Comparison of ENCODE assay signal across 9 mouse cellular contexts in the genomic region with DNA sequence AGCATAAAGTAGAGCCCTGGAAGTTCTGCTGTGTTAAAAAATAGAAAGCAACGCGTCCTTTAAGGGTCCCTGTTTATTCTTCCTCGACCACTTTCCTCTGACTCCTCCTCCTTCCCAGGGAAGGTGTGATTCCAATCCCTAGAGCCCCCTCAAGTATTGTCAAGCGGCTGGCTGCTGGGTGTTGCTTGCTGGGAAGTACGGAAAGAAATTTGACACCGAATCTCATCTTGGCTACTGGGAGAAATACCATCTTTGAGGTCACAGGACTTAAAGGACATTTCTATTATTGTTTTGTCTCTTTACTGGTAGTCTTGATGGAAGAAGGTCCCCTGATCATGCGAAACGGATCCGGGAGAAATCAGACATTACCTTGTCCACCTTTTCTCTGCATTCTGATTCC. TPM values are rescaled to one million over a fixed set of nuclear protein-coding genes. Genes with fewer than 3 reads are reported as not detected.
DNase-seq lines count a peak whose midpoint lies in the region; ATAC-seq and TF ChIP-seq lines count a peak whose summit lies in the region.
"Had no signal": no experiment of that assay in that cellular context is flagged by ENCODE, and none has a peak within 500 bp of the region (broad histone marks: within the 10 kb centered on the region; RNA-seq: fewer than 3 reads in every experiment).

A gene (plus strand): TSS at position 156 of the 400 bp plus-strand sequence.

- no peak for TF ChIP-seq CTCF in forebrain, postnatal 0 days (IDR thresholded peaks at IDR 0.05; ENCODE audit: low read depth)
- no peak for TF ChIP-seq CTCF in liver, postnatal 0 days (IDR thresholded peaks at IDR 0.05; ENCODE audit: low read depth)
- TF ChIP-seq CTCF in cerebellum, adult 2 months (IDR thresholded peaks at IDR 0.05; ENCODE audit: borderline replicate concordance, insufficient read depth, low read depth, low read length), result no peak

- peak; percentile 76 for DNase-seq in heart, adult 11 months
- DNase-seq in heart, postnatal 25 days (ENCODE audit: low spot score), result no peak
- peak; percentile 40 for DNase-seq in adrenal gland, adult 2 months
- no peak for DNase-seq in forebrain, postnatal 0 days
- no peak for DNase-seq in liver, postnatal 0 days
- no peak for DNase-seq in cerebellum, adult 2 months
- no peak for DNase-seq in cerebellum, postnatal 36 days
- no peak for DNase-seq in urinary bladder, postnatal 4 days (ENCODE audit: low spot score in 2 of 2)

- H3K4me1 ChIP-seq in forebrain, postnatal 0 days (ENCODE audit: insufficient read depth), result peaks cover 4% of the 10 kb centered on the region; the same call in 1 of the 2 replicates
- H3K4me1 ChIP-seq in liver, postnatal 0 days (ENCODE audit: insufficient read depth), result peaks cover 3% of the 10 kb centered on the region; the same call in 1 of the 2 replicates
- no peaks in the 10 kb centered on the region for H3K4me1 ChIP-seq in cerebellum, adult 2 months (ENCODE audit: control insufficient read depth, insufficient read depth, low read length)

- peak within 1 kb of the TSS; percentile 43 for H3K4me3 ChIP-seq in forebrain, postnatal 0 days (ENCODE audit: low read depth, low read length)
- H3K4me3 ChIP-seq in liver, postnatal 0 days (ENCODE audit: low read depth, low read length), result peak within 1 kb of the TSS; percentile 53
- H3K4me3 ChIP-seq in cerebellum, adult 2 months (replicated peaks; ENCODE audit: insufficient read depth, low read depth, low read length), result no peak within 1 kb of the TSS

- TF ChIP-seq EP300 in liver, postnatal 0 days (IDR thresholded peaks at IDR 0.05; ENCODE audit: low read depth), result no peak

- peak within 1 kb of the TSS; percentile 70 for H3K4me2 ChIP-seq in forebrain, postnatal 0 days (ENCODE audit: low read depth)
- peak within 1 kb of the TSS; percentile 76 for H3K4me2 ChIP-seq in liver, postnatal 0 days (ENCODE audit: low read depth, low read length)

- ATAC-seq in forebrain, postnatal 0 days, result no peak
- ATAC-seq in liver, postnatal 0 days, result no peak

- TF ChIP-seq POLR2A in cerebellum, adult 2 months (IDR thresholded peaks at IDR 0.05; ENCODE audit: borderline replicate concordance, insufficient read depth, low read length), result no peak

- WGBS in forebrain, postnatal 0 days, result 6% methylated on average over 9 of the region's 9 CpGs
- 21% methylated on average over 9 of the region's 9 CpGs for WGBS in liver, postnatal 0 days (ENCODE audit: insufficient replicate concordance)
- 8% methylated on average over 9 of the region's 9 CpGs for WGBS in cerebellum, adult 2 months

- H3K9ac ChIP-seq in forebrain, postnatal 0 days, result peak within 1 kb of the TSS; percentile 37
- H3K9ac ChIP-seq in liver, postnatal 0 days (replicated peaks), result peak within 1 kb of the TSS; percentile 49; the same call in 1 of the 2 replicates

- H3K9me3 ChIP-seq in forebrain, postnatal 0 days (ENCODE audit: low read length), result no peaks in the 10 kb centered on the region
- H3K9me3 ChIP-seq in liver, postnatal 0 days (ENCODE audit: low read length), result no peaks in the 10 kb centered on the region

- no peak within 1 kb of the TSS for H3K27ac ChIP-seq in forebrain, postnatal 0 days (ENCODE audit: low read depth, low read length)
- 0 out of 2 replicates have a peak within 1 kb of the TSS, but pooled peaks have one; percentile 22 for H3K27ac ChIP-seq in liver, postnatal 0 days (ENCODE audit: low read depth)
- H3K27ac ChIP-seq in cerebellum, adult 2 months (ENCODE audit: insufficient read depth, low read length), result no peak within 1 kb of the TSS

- no peaks in the 10 kb centered on the region for H3K36me3 ChIP-seq in forebrain, postnatal 0 days (ENCODE audit: insufficient read depth)
- H3K36me3 ChIP-seq in liver, postnatal 0 days (replicated peaks; ENCODE audit: insufficient read depth, low read length), result no peaks in the 10 kb centered on the region

- intact Hi-C loops in heart, postnatal 25 days (cut with DNase I), result no loop called here

- no peaks in the 10 kb centered on the region for H3K27me3 ChIP-seq in forebrain, postnatal 0 days (ENCODE audit: insufficient read depth, low read length)
- 0 out of 2 replicates have a peak, but pooled peaks cover 2% of the 10 kb centered on the region for H3K27me3 ChIP-seq in liver, postnatal 0 days (ENCODE audit: insufficient read depth, low read length)
- no peaks in the 10 kb centered on the region; the same call in 1 of the 2 replicates for H3K27me3 ChIP-seq in cerebellum, adult 2 months (ENCODE audit: control insufficient read depth, insufficient read depth, low read length)

RNA-seq across cellular contexts. Expression of the gene that starts here (rescaled TPM):
- 1 to 10 TPM; 1.7 to 1.9 TPM for total RNA-seq in heart, postnatal 25 days (2021)
- total RNA-seq in adrenal gland, adult 2 months (2021), result 100 to 1,000 TPM in 1 of 2 experiments, 10 to 100 TPM in 1; 72.2 to 316 TPM
- 9.4 and 21.1 TPM in 2 replicates for polyA plus RNA-seq in adrenal gland, adult 2 months (2012; rRNA removed)
- total RNA-seq in forebrain, postnatal 0 days (2014; rRNA removed), result 1.5 and 3.7 TPM in 2 replicates
- 0.89 and 1.9 TPM in 2 replicates for polyA plus RNA-seq in forebrain, postnatal 0 days (2015; fragmentation: Nextera tagmentation; extraction: Ambion mirVana)
- polyA plus RNA-seq in liver, postnatal 0 days (2015; fragmentation: Nextera tagmentation; extraction: Ambion mirVana), result 13.1 and 13.8 TPM in 2 replicates
- polyA plus RNA-seq in cerebellum, adult 2 months (2012; rRNA removed), result 1.4 and 2.6 TPM in 2 replicates
- total RNA-seq: hematopoietic stem cell, adult 5-6 weeks had no signal

Comparison
In these comparisons a context has a peak if more than half of its experiments do, and no peak if none do; other contexts are left out.
1. RNA of the gene that starts here (total RNA-seq): 72.2 to 316 TPM in adrenal gland, adult 2 months; 1.5 to 3.7 TPM in forebrain, postnatal 0 days and 1.7 to 1.9 TPM in heart, postnatal 25 days; every median in the first group is over 10 times any median in the second.
2. DNase-seq: peak in heart, adult 11 months (single experiment) and adrenal gland, adult 2 months (single experiment); none in heart, postnatal 25 days (single experiment), forebrain, postnatal 0 days (single experiment), liver, postnatal 0 days (single experiment), cerebellum, adult 2 months (0 of 2), cerebellum, postnatal 36 days (0 of 2) and urinary bladder, postnatal 4 days (0 of 2).